Mouse (Mus musculus): ENCODE measurements at regions not wholly inside any gene's neighbourhood (a gene's known extent, or its start where the extent isn't known, plus 50 kb on each side); places are given as distances from the start of the nearest gene placed in this dataset.

GRCm38 (mm10) chr13:44579215-44579614 is 150.1 kb upstream of the Jarid2 start:
- Histone ChIP-seq H3K36me3 (no peaks in the 10 kb centered on the region), H3K27me3 (no peaks in the 10 kb centered on the region), H3K9ac (no peak overlapping the region), H3K4me3 (replicated peaks) (no peak overlapping the region), H3K4me2 (replicated peaks) (no peak overlapping the region), H3K27ac (replicated peaks) (no peak overlapping the region), H3K4me1 (peaks cover 26% of the 10 kb centered on the region), H3K9me3 (replicated peaks) (0 out of 2 replicates have a peak, but pooled peaks cover 5% of the 10 kb centered on the region)
- WGBS, result 58% methylated on average over 5 of the region's 5 CpGs
- ATAC-seq (ENCODE audit: insufficient number of reproducible peaks, low FRiP score, low TSS enrichment, low read depth), result no peak

- H3K9me3 ChIP-seq (replicated peaks), result 0 out of 2 replicates have a peak, but pooled peaks cover 5% of the 10 kb centered on the region
- no peak overlapping the region for H3K9ac ChIP-seq
- no peak for ATAC-seq (ENCODE audit: insufficient number of reproducible peaks, low FRiP score, low TSS enrichment, low read depth)
- H3K27ac ChIP-seq (replicated peaks), result no peak overlapping the region
- H3K4me2 ChIP-seq (replicated peaks), result peak overlapping the region; percentile 29
- H3K4me3 ChIP-seq (replicated peaks), result no peak overlapping the region
- H3K4me1 ChIP-seq, result peaks cover 26% of the 10 kb centered on the region
- no peaks in the 10 kb centered on the region for H3K27me3 ChIP-seq
- WGBS, result 28% methylated on average over 15 of the region's 15 CpGs
- no peaks in the 10 kb centered on the region for H3K36me3 ChIP-seq
Measured at GRCm38 (mm10) chr13:44580156-44580736, 149.0 kb upstream of the Jarid2 start.

- Histone ChIP-seq H3K9me3 (replicated peaks) (0 out of 2 replicates have a peak, but pooled peaks cover 5% of the 10 kb centered on the region), H3K4me2 (replicated peaks) (peak overlapping the region; percentile 29)
- no peak for ATAC-seq (ENCODE audit: insufficient number of reproducible peaks, low FRiP score, low TSS enrichment, low read depth)
Measured at GRCm38 (mm10) chr13:44580767-44581166, 148.5 kb upstream of the Jarid2 start.

GRCm38 (mm10) chr13:44581947-44582766 is 147.1 kb upstream of the Jarid2 start:
- Histone ChIP-seq H3K27ac (replicated peaks) (no peak overlapping the region), H3K9me3 (replicated peaks) (0 out of 2 replicates have a peak, but pooled peaks cover 5% of the 10 kb centered on the region), H3K4me1 (peaks cover 26% of the 10 kb centered on the region), H3K9ac (no peak overlapping the region), H3K4me3 (replicated peaks) (0 out of 2 replicates have a peak overlapping the region, but pooled peaks have one; percentile 7), H3K27me3 (no peaks in the 10 kb centered on the region), H3K4me2 (replicated peaks) (peak overlapping the region; percentile 36), H3K36me3 (no peaks in the 10 kb centered on the region)
- no peak for ATAC-seq (ENCODE audit: insufficient number of reproducible peaks, low FRiP score, low TSS enrichment, low read depth)
- WGBS, result 23% methylated on average over 23 of the region's 23 CpGs

More at GRCm38 (mm10) chr13:44580767-44581166, 148.5 kb upstream of the Jarid2 start:
- H3K36me3 ChIP-seq, result no peaks in the 10 kb centered on the region
- 32% methylated on average over 9 of the region's 9 CpGs for WGBS
- H3K9ac ChIP-seq, result no peak overlapping the region
- H3K27ac ChIP-seq (replicated peaks), result no peak overlapping the region
- H3K27me3 ChIP-seq, result no peaks in the 10 kb centered on the region
- no peak overlapping the region for H3K4me3 ChIP-seq (replicated peaks)
- peaks cover 26% of the 10 kb centered on the region for H3K4me1 ChIP-seq

- no peak for ATAC-seq (ENCODE audit: insufficient number of reproducible peaks, low FRiP score, low TSS enrichment, low read depth)
- Histone ChIP-seq H3K4me2 (replicated peaks) (no peak overlapping the region), H3K36me3 (no peaks in the 10 kb centered on the region), H3K9ac (no peak overlapping the region), H3K4me1 (peaks cover 26% of the 10 kb centered on the region), H3K4me3 (replicated peaks) (no peak overlapping the region), H3K9me3 (replicated peaks) (0 out of 2 replicates have a peak, but pooled peaks cover 5% of the 10 kb centered on the region), H3K27ac (replicated peaks) (no peak overlapping the region), H3K27me3 (no peaks in the 10 kb centered on the region)
- 27% methylated on average over 2 of the region's 2 CpGs for WGBS
Measured at GRCm38 (mm10) chr13:44582767-44583085, 146.5 kb upstream of the Jarid2 start.

- ATAC-seq (ENCODE audit: insufficient number of reproducible peaks, low FRiP score, low TSS enrichment, low read depth), result no peak
- no peak overlapping the region for H3K9ac ChIP-seq
- peaks cover 26% of the 10 kb centered on the region for H3K4me1 ChIP-seq
- H3K4me3 ChIP-seq (replicated peaks), result no peak overlapping the region
- H3K9me3 ChIP-seq (replicated peaks), result 0 out of 2 replicates have a peak, but pooled peaks cover 5% of the 10 kb centered on the region
- H3K27me3 ChIP-seq, result no peaks in the 10 kb centered on the region
- no peaks in the 10 kb centered on the region for H3K36me3 ChIP-seq
- H3K27ac ChIP-seq (replicated peaks), result no peak overlapping the region
- no peak overlapping the region for H3K4me2 ChIP-seq (replicated peaks)
- WGBS, result 65% methylated on average over 5 of the region's 5 CpGs
Measured at GRCm38 (mm10) chr13:44583614-44584013, 145.7 kb upstream of the Jarid2 start.

- ATAC-seq (ENCODE audit: insufficient number of reproducible peaks, low FRiP score, low TSS enrichment, low read depth), result no peak
- Histone ChIP-seq H3K27me3 (no peaks in the 10 kb centered on the region), H3K36me3 (no peaks in the 10 kb centered on the region), H3K9me3 (replicated peaks) (no peaks in the 10 kb centered on the region), H3K4me2 (replicated peaks) (no peak overlapping the region), H3K27ac (replicated peaks) (no peak overlapping the region), H3K4me3 (replicated peaks) (no peak overlapping the region), H3K4me1 (peaks cover 26% of the 10 kb centered on the region), H3K9ac (no peak overlapping the region)
- WGBS, result 40% methylated on average over 8 of the region's 8 CpGs
Measured at GRCm38 (mm10) chr13:44584151-44584550, 145.1 kb upstream of the Jarid2 start.

GRCm38 (mm10) chr13:44584551-44584950 is 144.7 kb upstream of the Jarid2 start:
- Histone ChIP-seq H3K9me3 (replicated peaks) (no peaks in the 10 kb centered on the region), H3K4me2 (replicated peaks) (no peak overlapping the region), H3K27me3 (no peaks in the 10 kb centered on the region), H3K4me1 (peaks cover 26% of the 10 kb centered on the region), H3K4me3 (replicated peaks) (no peak overlapping the region), H3K36me3 (no peaks in the 10 kb centered on the region), H3K9ac (no peak overlapping the region), H3K27ac (replicated peaks) (no peak overlapping the region)
- no peak for ATAC-seq (ENCODE audit: insufficient number of reproducible peaks, low FRiP score, low TSS enrichment, low read depth)
- 42% methylated on average over 4 of the region's 4 CpGs for WGBS

- Histone ChIP-seq H3K27ac (replicated peaks) (no peak overlapping the region), H3K4me1 (0 out of 2 replicates have a peak, but pooled peaks cover 3% of the 10 kb centered on the region), H3K27me3 (no peaks in the 10 kb centered on the region), H3K4me2 (replicated peaks) (no peak overlapping the region), H3K36me3 (no peaks in the 10 kb centered on the region), H3K9ac (no peak overlapping the region), H3K9me3 (replicated peaks) (no peaks in the 10 kb centered on the region), H3K4me3 (replicated peaks) (no peak overlapping the region)
- ATAC-seq (ENCODE audit: insufficient number of reproducible peaks, low FRiP score, low TSS enrichment, low read depth), result no peak
- WGBS, result 46% methylated on average over 4 of the region's 4 CpGs
Measured at GRCm38 (mm10) chr13:44587846-44588245, 141.4 kb upstream of the Jarid2 start.

GRCm38 (mm10) chr13:44594645-44595044 is 134.6 kb upstream of the Jarid2 start:
- no peak for ATAC-seq (ENCODE audit: insufficient number of reproducible peaks, low FRiP score, low TSS enrichment, low read depth)

GRCm38 (mm10) chr13:44597666-44598065 is 131.6 kb upstream of the Jarid2 start:
- no peak overlapping the region for H3K4me2 ChIP-seq (replicated peaks)
- H3K9ac ChIP-seq, result no peak overlapping the region
- no peak overlapping the region for H3K4me3 ChIP-seq (replicated peaks)
- 81% methylated on average over 1 of the region's 1 CpGs for WGBS
- H3K4me1 ChIP-seq, result 0 out of 2 replicates have a peak, but pooled peaks cover 4% of the 10 kb centered on the region
- no peaks in the 10 kb centered on the region; the same call in 1 of the 2 replicates for H3K27me3 ChIP-seq
- H3K27ac ChIP-seq (replicated peaks), result no peak overlapping the region
- H3K36me3 ChIP-seq, result no peaks in the 10 kb centered on the region
- no peak for ATAC-seq (ENCODE audit: insufficient number of reproducible peaks, low FRiP score, low TSS enrichment, low read depth)
- no peaks in the 10 kb centered on the region for H3K9me3 ChIP-seq (replicated peaks)

More at GRCm38 (mm10) chr13:44594645-44595044, 134.6 kb upstream of the Jarid2 start:
- H3K4me1 ChIP-seq, result 0 out of 2 replicates have a peak, but pooled peaks cover 3% of the 10 kb centered on the region
- WGBS, result 85% methylated on average over 5 of the region's 5 CpGs
- H3K9ac ChIP-seq, result no peak overlapping the region
- H3K27me3 ChIP-seq, result no peaks in the 10 kb centered on the region; the same call in 1 of the 2 replicates
- no peaks in the 10 kb centered on the region for H3K36me3 ChIP-seq
- no peak overlapping the region for H3K4me2 ChIP-seq (replicated peaks)
- H3K9me3 ChIP-seq (replicated peaks), result no peaks in the 10 kb centered on the region
- H3K4me3 ChIP-seq (replicated peaks), result no peak overlapping the region
- H3K27ac ChIP-seq (replicated peaks), result no peak overlapping the region

Data from embryonic facial prominence, embryonic 15.5 days (tissue).